Mouse (Mus musculus) C2C12 (cell line): Measurements from ENCODE around the gene Dab2ip. TPM values are rescaled to one million over a fixed set of nuclear protein-coding genes. Genes with fewer than 3 reads are reported as not detected.

Experiments
- H3K27me3 ChIP-seq: one replicate; pipeline ENCODE4 v1.6.1; 2011; ENCODE audit not compliant: control insufficient read depth, insufficient read depth, insufficient read length
- H3K36me3 ChIP-seq: one replicate; pipeline ENCODE4 v1.6.1; 2011; ENCODE audit not compliant: control insufficient read depth, insufficient read depth
- H3K4me3 ChIP-seq: one replicate; pipeline ENCODE4 v1.5.1; 2011; ENCODE audit warnings: mild to moderate bottlenecking, control low read depth; ENCODE audit not compliant: poor library complexity, insufficient read depth, severe bottlenecking
- H3K79me2 ChIP-seq: one replicate; pipeline ENCODE4 v1.6.1; 2011; ENCODE audit not compliant: control insufficient read depth, insufficient read depth
- H3K79me3 ChIP-seq: one replicate; pipeline ENCODE4 v1.6.1; 2011; ENCODE audit warnings: low read depth, control low read depth
- H3ac ChIP-seq: one replicate; pipeline ENCODE3; 2011; ENCODE audit warnings: low read depth; ENCODE audit not compliant: control insufficient read depth, insufficient read length
- CEBPB ChIP-seq: IDR thresholded peaks from one replicate; pipeline ENCODE4 v1.6.1; 2011; ENCODE audit warnings: low read depth, mild to moderate bottlenecking, control low read depth, moderate library complexity
- CTCF ChIP-seq: IDR thresholded peaks from one replicate; pipeline ENCODE4 v1.5.1; 2011; ENCODE audit not compliant: control insufficient read depth, insufficient read depth, insufficient read length
- FOSL1 ChIP-seq: IDR thresholded peaks from one replicate; pipeline ENCODE4 v1.8.0; 2011; ENCODE audit warnings: mild to moderate bottlenecking, low read length; ENCODE audit not compliant: poor library complexity, insufficient read depth, severe bottlenecking
- MAX ChIP-seq: IDR thresholded peaks from one replicate; pipeline ENCODE4 v1.6.1; 2011; ENCODE audit warnings: mild to moderate bottlenecking, control low read depth
- MYOD1 ChIP-seq: IDR thresholded peaks from one replicate; pipeline ENCODE4 v1.6.1; 2011; ENCODE audit warnings: low read depth; ENCODE audit not compliant: control insufficient read depth, insufficient read length
- MYOG ChIP-seq: IDR thresholded peaks from one replicate; pipeline ENCODE4 v1.6.1; 2011; ENCODE audit not compliant: control insufficient read depth, insufficient read length; ENCODE audit errors: extremely low read depth
- USF1 ChIP-seq: IDR thresholded peaks from one replicate; pipeline ENCODE4 v1.6.1; 2011; ENCODE audit warnings: low read depth, mild to moderate bottlenecking, control low read depth, moderate library complexity
- polyA plus RNA-seq: library from polyadenylated mRNA; unstranded; fragments of >200 nt; fragmentation: generic; extraction: Trizol; gene quantifications from one replicate; pipeline ENCODE4 v1.2.1, GENCODE M21; 2012; ENCODE audit warnings: missing spikeins

Gene Dab2ip
- polyA plus RNA-seq, 1 experiment: 27.9 TPM

DNA sequence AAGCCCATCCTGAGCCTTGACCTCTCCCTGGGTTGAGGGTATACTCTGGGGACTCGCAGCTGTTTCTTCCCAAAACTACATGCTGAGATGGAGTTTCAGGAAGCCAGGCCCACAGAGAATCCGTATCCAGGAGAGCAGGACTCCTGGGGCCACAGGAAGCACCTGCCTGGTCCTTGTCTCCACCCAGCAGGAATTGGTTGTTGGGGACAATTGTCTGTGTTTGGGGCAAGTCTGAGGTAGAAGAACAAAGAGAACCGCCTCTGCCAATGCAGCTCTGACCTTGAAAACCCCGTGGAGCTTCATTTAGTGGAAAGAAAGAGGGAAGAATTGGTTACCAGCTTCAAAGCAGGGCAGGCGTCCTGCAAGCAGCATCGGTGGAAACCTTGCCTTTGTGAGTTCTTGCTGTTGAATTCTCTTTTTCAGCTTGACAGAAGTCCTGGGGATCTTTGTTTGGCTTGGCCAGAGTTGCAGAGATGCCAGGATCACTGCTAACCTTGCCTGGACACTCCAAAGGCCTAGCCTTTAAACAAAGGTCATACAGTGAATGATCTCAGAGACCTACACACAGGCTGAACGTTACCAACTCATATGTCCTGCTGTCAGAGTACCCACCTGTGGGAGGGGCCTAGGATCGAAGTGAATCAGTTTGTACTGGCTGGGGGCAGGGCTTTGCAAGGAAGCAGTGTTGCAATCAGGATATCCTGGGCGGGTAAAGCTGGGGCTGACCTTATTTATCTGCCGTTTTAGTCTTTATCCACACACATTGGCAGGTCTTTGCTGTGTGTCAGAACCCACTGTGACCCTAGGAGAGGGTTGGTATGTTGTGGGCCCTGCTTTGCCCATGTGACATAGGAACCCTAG is 122.0 kb downstream of the Dab2ip start:
- H3K79me3 ChIP-seq: peaks cover 61% of the 10 kb centered on the region
- H3K27me3 ChIP-seq: no peaks in the 10 kb centered on the region
- TF ChIP-seq USF1: no peak
- TF ChIP-seq CEBPB: peak; percentile 68
- H3ac ChIP-seq: no peak overlapping the region
- no peak overlapping the region for H3K4me3 ChIP-seq
- H3K79me2 ChIP-seq: peaks cover 100% of the 10 kb centered on the region
- H3K36me3 ChIP-seq: peaks cover 5% of the 10 kb centered on the region

DNA sequence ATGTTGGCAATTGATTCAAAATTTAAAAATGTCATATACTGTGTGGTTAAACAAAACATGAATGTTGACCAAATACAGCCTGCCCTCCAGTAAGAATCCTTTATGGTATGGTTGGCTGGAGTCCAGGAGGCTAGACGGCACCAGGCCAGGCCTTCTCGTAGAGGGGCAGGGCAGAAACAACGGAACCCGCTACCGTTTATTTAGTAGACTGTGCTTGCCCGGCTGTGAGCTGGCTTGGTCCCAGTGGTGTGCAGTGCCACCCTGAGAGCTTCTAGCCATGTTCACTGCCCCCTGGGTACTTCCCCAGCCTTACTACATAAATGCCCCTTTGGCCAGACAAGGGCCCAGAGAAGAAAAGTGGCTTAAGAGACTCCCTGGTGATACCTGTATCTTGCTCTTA is 122.8 kb downstream of the Dab2ip start:
- TF ChIP-seq USF1 (no peak), CEBPB (no peak), MAX (no peak), MYOD1 (no peak), FOSL1 (no peak)
- H3K79me2 ChIP-seq: peaks cover 100% of the 10 kb centered on the region
- H3K4me3 ChIP-seq: no peak overlapping the region
- peaks cover 57% of the 10 kb centered on the region for H3K79me3 ChIP-seq
- H3ac ChIP-seq: no peak overlapping the region
- H3K27me3 ChIP-seq: no peaks in the 10 kb centered on the region
- peaks cover 5% of the 10 kb centered on the region for H3K36me3 ChIP-seq

DNA sequence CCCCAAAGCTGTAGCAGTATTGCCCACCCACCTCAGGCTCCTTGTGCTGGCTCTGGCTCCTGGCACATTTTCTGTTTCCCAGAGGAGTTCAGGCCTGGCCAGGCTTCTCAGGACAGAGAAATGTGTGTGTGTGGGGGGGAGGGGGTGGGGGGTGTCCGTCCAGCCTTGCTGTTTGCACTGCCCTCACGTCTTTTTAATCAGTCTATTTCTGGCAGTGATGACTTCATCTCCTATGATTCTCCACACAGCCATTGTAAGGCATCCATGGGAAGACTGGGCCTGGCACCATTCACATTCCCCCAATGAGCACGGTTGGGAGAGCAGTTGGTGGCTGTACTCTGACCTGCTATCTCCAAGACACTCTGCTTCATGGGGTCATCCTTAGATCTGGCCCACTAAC is 125.9 kb downstream of the Dab2ip start:
- Histone ChIP-seq H3ac (no peak overlapping the region), H3K79me3 (peaks cover 40% of the 10 kb centered on the region)

DNA sequence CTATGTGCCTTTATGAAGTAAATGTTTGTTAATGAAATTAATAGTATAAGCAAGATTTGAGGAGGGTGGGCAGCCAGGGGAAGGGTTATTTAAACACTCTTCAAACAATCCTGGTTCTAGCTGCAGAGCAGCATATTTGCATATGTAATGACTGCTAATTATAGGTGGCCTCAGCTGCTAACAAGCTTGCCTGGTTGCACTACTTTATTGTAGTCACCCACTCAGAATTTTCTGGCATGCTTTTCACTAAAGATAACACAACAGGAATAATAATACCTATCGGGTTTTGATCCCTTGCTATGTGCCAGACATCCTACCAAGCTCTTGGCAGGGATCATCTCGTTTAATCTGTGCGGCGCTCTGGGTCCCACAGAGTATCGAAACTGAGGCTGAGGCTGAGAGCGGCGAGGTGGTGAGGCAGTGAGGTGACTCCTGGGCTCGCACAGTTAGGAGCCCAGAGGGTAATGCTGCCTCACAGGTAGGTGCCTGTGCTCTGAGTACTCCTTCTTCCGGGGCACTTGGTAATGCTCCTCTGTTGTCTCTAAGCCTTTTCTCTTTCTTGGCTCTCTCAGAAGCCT is 126.8 kb downstream of the Dab2ip start:
- Histone ChIP-seq H3K4me3 (no peak overlapping the region), H3ac (no peak overlapping the region), H3K79me2 (peaks cover 100% of the 10 kb centered on the region), H3K36me3 (peaks cover 5% of the 10 kb centered on the region), H3K27me3 (no peaks in the 10 kb centered on the region), H3K79me3 (peaks cover 37% of the 10 kb centered on the region)
- no peak for TF ChIP-seq MYOG
- no peak for TF ChIP-seq FOSL1
- TF ChIP-seq CTCF: no peak
- no peak for TF ChIP-seq USF1
- no peak for TF ChIP-seq CEBPB
- no peak for TF ChIP-seq MYOD1
- TF ChIP-seq MAX: no peak

More for the DNA sequence above, 125.9 kb downstream of the Dab2ip start:
- Histone ChIP-seq H3K27me3 (no peaks in the 10 kb centered on the region), H3K79me2 (peaks cover 100% of the 10 kb centered on the region), H3K36me3 (peaks cover 5% of the 10 kb centered on the region), H3K4me3 (no peak overlapping the region)
- TF ChIP-seq MYOG: no peak
- no peak for TF ChIP-seq CEBPB
- no peak for TF ChIP-seq CTCF

DNA sequence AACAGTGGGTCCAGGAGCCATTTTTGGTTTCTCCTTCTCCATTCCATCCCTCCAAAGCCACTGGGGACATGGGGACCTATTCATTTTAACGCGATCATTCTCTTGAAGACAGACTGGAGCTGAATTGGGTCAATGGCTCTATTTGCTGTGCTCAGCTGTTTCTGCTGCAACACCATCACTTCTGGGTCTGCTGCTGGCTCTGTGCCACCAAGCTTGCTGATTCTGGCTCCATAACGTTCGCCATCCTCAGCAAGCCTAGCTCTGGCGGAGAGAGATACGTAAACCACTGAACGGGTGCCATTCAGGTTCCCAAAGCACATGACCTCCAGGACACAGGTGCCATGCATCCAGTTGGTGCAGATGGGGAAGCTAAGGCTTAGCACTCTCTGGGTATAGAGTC is 128.0 kb downstream of the Dab2ip start:
- Histone ChIP-seq H3K36me3 (peaks cover 5% of the 10 kb centered on the region), H3K79me3 (peaks cover 31% of the 10 kb centered on the region), H3ac (no peak overlapping the region), H3K79me2 (peaks cover 100% of the 10 kb centered on the region), H3K4me3 (no peak overlapping the region), H3K27me3 (no peaks in the 10 kb centered on the region)
- TF ChIP-seq MYOD1 (no peak), CEBPB (no peak), MAX (no peak), MYOG (no peak), CTCF (no peak), USF1 (no peak), FOSL1 (no peak)

DNA sequence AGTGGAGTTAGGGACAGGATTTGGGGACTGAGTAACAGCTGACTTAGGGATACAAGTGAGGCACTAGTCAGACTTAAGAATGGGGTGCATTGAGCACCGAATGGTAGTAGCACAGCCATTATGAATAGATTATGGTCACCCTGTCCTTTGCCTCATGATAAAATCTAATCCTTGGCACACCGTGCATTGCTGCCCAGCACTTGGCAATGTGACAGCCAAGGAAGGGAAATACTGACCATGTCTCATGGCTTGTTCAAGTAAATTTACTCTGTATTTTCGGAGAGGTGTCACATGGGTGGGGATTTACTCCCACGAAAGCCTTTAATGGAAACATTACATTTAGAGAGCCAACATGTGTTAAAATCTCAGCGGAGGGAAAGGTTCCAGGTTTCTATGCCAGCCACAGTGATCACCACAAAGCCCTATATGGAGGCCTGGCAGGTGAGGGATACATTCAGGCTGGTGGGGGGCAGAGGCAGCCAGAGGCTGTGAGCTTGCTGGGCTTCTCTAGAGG is 129.5 kb downstream of the Dab2ip start:
- TF ChIP-seq USF1 (no peak), FOSL1 (no peak), MYOD1 (no peak), MYOG (no peak), MAX (no peak), CTCF (no peak), CEBPB (no peak)
- Histone ChIP-seq H3K4me3 (no peak overlapping the region), H3K79me2 (peaks cover 100% of the 10 kb centered on the region), H3K36me3 (no peaks in the 10 kb centered on the region), H3ac (no peak overlapping the region), H3K79me3 (peaks cover 23% of the 10 kb centered on the region), H3K27me3 (no peaks in the 10 kb centered on the region)
